Mouse (Mus musculus) lung, embryonic 16.5 days (tissue): Measurements from ENCODE around the gene Prss41. TPM values are rescaled to one million over a fixed set of nuclear protein-coding genes. Genes with fewer than 3 reads are reported as not detected.

Experiments used
- ATAC-seq: fragments of 200-750 bp; cut with Nextera tagmentation; 2 replicates; pipeline ENCODE4 v1.8.0; 2017; ENCODE audit warnings: low read depth, mild to moderate bottlenecking, moderate library complexity
- H3K27ac ChIP-seq: fragments of 300-500 bp; sonication (generic); 2 replicates; pipeline ENCODE4 v1.5.1; 2014; ENCODE audit warnings: mild to moderate bottlenecking, control low read depth, low read length
- H3K27me3 ChIP-seq: fragments of 300-500 bp; sonication (generic); 2 replicates; pipeline ENCODE4 v1.6.1; 2014; ENCODE audit warnings: low read depth, low read length, mixed read lengths; ENCODE audit not compliant: control insufficient read depth, insufficient read depth
- H3K36me3 ChIP-seq: fragments of 300-500 bp; sonication (generic); 2 replicates; pipeline ENCODE4 v1.6.1; 2014; ENCODE audit warnings: low read length; ENCODE audit not compliant: control insufficient read depth, insufficient read depth
- H3K4me1 ChIP-seq: fragments of 300-500 bp; sonication (generic); replicated peaks from 2 replicates; pipeline ENCODE4 v1.6.1; 2014; ENCODE audit warnings: low read length, mixed read lengths; ENCODE audit not compliant: control insufficient read depth, insufficient read depth
- H3K4me2 ChIP-seq: fragments of 300-500 bp; sonication (generic); 2 replicates; pipeline ENCODE4 v1.6.1; 2014; ENCODE audit warnings: low read depth, low read length, control low read depth
- H3K4me3 ChIP-seq: fragments of 300-500 bp; sonication (generic); 2 replicates; pipeline ENCODE4 v1.5.1; 2014; ENCODE audit warnings: mild to moderate bottlenecking, low read length, control low read depth
- H3K9ac ChIP-seq: fragments of 300-500 bp; sonication (generic); 2 replicates; pipeline ENCODE4 v1.6.1; 2014; ENCODE audit warnings: low read length, control low read depth
- H3K9me3 ChIP-seq: fragments of 300-500 bp; sonication (generic); 2 replicates; pipeline ENCODE4 v1.6.1; 2016; ENCODE audit warnings: low read length; ENCODE audit not compliant: control insufficient read depth
- WGBS: fragments of 180-500 bp; shearing (Covaris S2); extraction: QIAGEN DNeasy Blood & Tissue Kit; methylation state at CpG from one replicate; pipeline ENCODE4 v1.1.7; 2014; 5-methylcytosine and 5-hydroxymethylcytosine counted together
- polyA plus RNA-seq: library from polyadenylated mRNA; unstranded; fragments of >200 nt; fragmentation: Nextera tagmentation; extraction: Ambion mirVana; gene quantifications from 2 replicates; pipeline ENCODE4 v1.2.1, GENCODE M21; 2015

The Prss41 gene
- polyA plus RNA-seq, 1 experiment from 2014 or later = 0.75 TPM

DNA sequence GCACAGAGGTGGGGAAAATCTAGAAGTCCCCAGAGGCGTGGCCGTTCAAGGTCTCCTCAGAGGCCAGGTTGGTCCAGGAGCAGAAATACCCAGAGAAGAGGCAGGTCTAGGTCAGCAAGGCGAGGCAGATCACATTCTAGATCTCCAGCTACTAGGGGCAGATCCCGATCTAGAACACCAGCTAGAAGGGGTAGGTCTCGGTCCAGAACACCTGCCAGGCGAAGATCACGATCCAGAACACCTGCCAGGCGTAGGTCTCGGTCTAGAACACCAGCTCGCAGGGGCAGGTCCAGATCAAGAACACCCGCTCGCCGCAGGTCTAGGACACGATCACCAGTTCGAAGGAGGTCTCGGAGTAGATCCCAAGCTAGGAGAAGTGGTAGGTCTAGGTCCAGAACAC, 28.3 kb downstream of the Prss41 start:
- no peaks in the 10 kb centered on the region for H3K4me1 ChIP-seq
- no peak overlapping the region for H3K9ac ChIP-seq
- WGBS = 96% methylated on average over 16 of the region's 16 CpGs
- H3K36me3 ChIP-seq = peaks cover 89% of the 10 kb centered on the region
- H3K4me2 ChIP-seq = no peak overlapping the region
- H3K27ac ChIP-seq = no peak overlapping the region
- no peak overlapping the region for H3K4me3 ChIP-seq
- no peaks in the 10 kb centered on the region for H3K27me3 ChIP-seq
- peaks cover 14% of the 10 kb centered on the region for H3K9me3 ChIP-seq
- no peak for ATAC-seq

- H3K9ac ChIP-seq = no peak overlapping the region
- peaks cover 23% of the 10 kb centered on the region for H3K4me1 ChIP-seq
- no peaks in the 10 kb centered on the region for H3K9me3 ChIP-seq
- no peaks in the 10 kb centered on the region for H3K27me3 ChIP-seq
- no peak overlapping the region for H3K4me3 ChIP-seq
- ATAC-seq = no peak
- H3K4me2 ChIP-seq = no peak overlapping the region
- 87% methylated on average over 3 of the region's 3 CpGs for WGBS
- H3K27ac ChIP-seq = no peak overlapping the region
- peaks cover 39% of the 10 kb centered on the region for H3K36me3 ChIP-seq
Observed at GRCm38 (mm10) chr17:23807918-23808317, 36.1 kb downstream of the Prss41 start.

GRCm38 (mm10) chr17:23806867-23807266, 37.1 kb downstream of the Prss41 start:
- peaks cover 31% of the 10 kb centered on the region for H3K36me3 ChIP-seq
- peak overlapping the region; percentile 38 for H3K4me2 ChIP-seq
- peaks cover 23% of the 10 kb centered on the region for H3K4me1 ChIP-seq
- no peak overlapping the region for H3K27ac ChIP-seq
- ATAC-seq = no peak
- H3K27me3 ChIP-seq = no peaks in the 10 kb centered on the region
- no peaks in the 10 kb centered on the region for H3K9me3 ChIP-seq
- WGBS = 61% methylated on average over 25 of the region's 25 CpGs
- no peak overlapping the region for H3K9ac ChIP-seq
- peak overlapping the region; percentile 24 for H3K4me3 ChIP-seq

DNA sequence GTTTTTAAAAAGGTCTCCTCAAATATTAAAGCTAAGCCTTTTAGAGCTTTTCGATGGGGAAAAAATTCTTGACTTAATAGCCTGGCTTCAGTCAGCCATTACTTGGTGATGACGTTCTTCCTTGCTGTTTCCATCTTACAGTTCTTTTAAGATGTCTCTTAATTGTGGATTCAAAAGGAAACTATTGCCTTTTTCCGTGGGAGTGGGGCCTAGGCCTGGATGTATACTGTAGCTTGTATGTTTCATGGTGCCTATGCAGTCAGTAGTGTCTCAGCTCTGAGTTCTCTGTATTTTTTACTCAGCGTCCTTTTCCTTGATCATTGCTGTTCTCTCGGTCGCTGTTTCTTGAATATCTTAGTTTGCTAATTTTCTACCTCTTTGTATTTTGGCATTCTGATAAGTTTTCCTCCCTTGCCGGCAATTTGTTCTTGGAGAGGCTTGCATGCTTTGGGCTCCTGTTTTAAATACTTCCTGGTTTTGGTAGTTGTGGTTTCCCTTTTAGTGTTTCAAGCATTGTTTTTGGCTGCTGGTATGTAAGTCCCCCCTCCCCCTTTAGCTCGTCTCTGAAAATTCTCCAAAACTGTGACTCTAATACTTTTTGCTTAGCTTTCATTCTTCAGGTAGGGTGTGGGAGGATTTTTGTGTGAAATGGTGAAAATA, 39.4 kb downstream of the Prss41 start:
- Histone ChIP-seq H3K4me2 (peak overlapping the region; percentile 88), H3K9me3 (no peaks in the 10 kb centered on the region), H3K36me3 (peaks cover 17% of the 10 kb centered on the region), H3K9ac (peak overlapping the region; percentile 97), H3K27ac (peak overlapping the region; percentile 95), H3K4me3 (peak overlapping the region; percentile 94), H3K27me3 (no peaks in the 10 kb centered on the region), H3K4me1 (peaks cover 23% of the 10 kb centered on the region)
- WGBS = under 1% methylated on average over 8 of the region's 8 CpGs
- ATAC-seq = no peak

DNA sequence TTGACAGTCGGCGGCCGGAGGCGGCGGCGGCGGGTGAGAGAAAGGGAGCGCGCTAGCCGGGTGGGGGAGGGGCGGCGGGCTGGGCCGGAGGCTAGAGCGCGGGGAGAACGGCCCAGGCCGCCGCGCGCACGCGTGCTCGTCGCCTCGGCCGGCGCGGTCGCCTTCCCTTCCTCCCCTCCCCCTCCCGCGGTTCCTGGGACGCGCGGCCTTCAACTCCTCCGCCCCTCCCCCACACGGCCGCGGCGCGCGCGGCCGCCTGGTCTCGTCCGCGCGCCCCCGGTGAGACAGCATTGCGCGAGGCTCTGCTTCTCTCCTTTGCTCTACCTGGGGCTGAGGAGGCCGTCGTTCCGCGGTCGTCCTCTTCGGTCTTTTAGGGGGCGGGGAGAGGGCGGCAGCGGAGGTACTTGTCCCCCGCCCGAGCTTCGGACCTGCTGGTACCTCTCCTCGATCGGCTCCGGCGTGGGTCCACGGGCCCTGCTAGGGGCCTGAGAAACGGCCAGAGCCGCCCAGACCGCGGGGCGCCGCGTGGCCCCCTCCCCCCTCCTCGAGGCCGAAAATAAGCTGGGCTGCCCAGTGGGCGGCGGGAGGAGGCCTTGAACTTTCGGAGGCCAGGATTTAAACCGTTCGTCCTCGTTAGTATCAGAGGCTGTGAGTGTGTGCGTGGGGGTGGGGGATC, 40.5 kb downstream of the Prss41 start:
- peak overlapping the region; percentile 97 for H3K9ac ChIP-seq
- no peaks in the 10 kb centered on the region for H3K9me3 ChIP-seq
- peak; percentile 71 for ATAC-seq
- under 1% methylated on average over 53 of the region's 83 CpGs for WGBS
- H3K4me3 ChIP-seq = peak overlapping the region; percentile 94
- H3K36me3 ChIP-seq = peaks cover 7% of the 10 kb centered on the region
- H3K27me3 ChIP-seq = no peaks in the 10 kb centered on the region
- H3K4me2 ChIP-seq = peak overlapping the region; percentile 88
- H3K4me1 ChIP-seq = peaks cover 23% of the 10 kb centered on the region
- H3K27ac ChIP-seq = peak overlapping the region; percentile 95

DNA sequence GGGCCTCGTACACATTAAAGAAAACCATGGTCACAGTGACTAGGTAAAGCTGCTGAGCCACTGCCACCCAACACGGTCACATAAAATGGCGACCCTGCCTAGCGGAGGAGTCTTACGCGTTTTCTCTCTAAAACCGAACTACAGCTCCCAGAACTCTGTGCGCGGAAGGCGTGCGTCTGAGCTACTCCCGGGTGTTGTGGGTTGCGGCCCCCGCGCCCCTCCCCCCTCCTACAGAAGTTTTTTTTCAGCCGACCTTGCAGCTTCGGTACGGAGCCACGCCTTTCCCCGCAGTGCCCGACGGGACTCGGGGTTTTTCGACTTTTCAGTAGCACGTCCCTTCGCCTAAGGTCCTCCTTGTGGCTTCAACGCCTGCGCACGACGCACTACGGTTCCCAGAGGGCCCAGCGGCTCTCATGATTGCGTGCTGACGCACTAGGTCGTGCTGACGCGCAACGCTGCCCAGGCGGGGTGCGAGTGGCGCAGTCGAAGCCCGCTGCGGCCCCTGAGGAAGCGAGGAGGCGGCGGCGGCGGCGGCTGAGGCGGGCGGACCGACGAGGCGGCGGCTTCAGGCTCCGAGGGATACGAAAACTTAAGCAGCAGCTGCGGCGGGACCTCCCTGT, 41.1 kb downstream of the Prss41 start:
- ATAC-seq = peak; percentile 99
- no peaks in the 10 kb centered on the region for H3K9me3 ChIP-seq

DNA sequence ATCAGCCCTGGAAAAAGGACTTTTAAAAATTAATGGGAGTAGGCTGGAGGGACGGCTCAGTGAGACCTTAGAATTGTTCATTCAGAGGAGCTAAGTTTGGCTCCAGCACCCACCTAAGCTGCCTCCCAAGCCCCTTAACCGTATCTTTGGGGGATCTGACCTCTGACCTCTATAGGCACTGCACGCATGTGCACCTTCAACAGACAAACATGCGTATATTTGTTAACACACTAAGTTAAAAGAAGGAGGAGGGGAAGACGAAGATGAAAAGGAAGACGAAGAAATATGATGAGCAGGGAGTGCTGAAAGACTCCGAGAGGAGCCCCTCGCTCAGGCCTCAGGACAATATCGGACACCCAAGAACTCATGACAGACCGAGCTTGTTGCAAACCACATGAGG, 42.3 kb downstream of the Prss41 start:
- H3K27me3 ChIP-seq = no peaks in the 10 kb centered on the region
- H3K27ac ChIP-seq = no peak overlapping the region
- 93% methylated on average over 10 of the region's 10 CpGs for WGBS
- H3K4me1 ChIP-seq = peaks cover 18% of the 10 kb centered on the region
- H3K9ac ChIP-seq = no peak overlapping the region
- no peaks in the 10 kb centered on the region for H3K9me3 ChIP-seq
- no peak overlapping the region for H3K4me2 ChIP-seq
- no peaks in the 10 kb centered on the region for H3K36me3 ChIP-seq
- no peak for ATAC-seq
- no peak overlapping the region for H3K4me3 ChIP-seq

More for the DNA sequence above, 41.1 kb downstream of the Prss41 start:
- Histone ChIP-seq H3K4me1 (peaks cover 23% of the 10 kb centered on the region), H3K27me3 (no peaks in the 10 kb centered on the region), H3K4me2 (peak overlapping the region; percentile 61), H3K27ac (peak overlapping the region; percentile 95), H3K4me3 (peak overlapping the region; percentile 94), H3K36me3 (peaks cover under 1% of the 10 kb centered on the region; the same call in 1 of the 2 replicates), H3K9ac (peak overlapping the region; percentile 97)
- under 1% methylated on average over 56 of the region's 60 CpGs for WGBS

GRCm38 (mm10) chr17:23797316-23797715, 46.7 kb downstream of the Prss41 start:
- Histone ChIP-seq H3K4me2 (no peak overlapping the region), H3K9me3 (no peaks in the 10 kb centered on the region), H3K27ac (no peak overlapping the region), H3K27me3 (no peaks in the 10 kb centered on the region), H3K4me3 (no peak overlapping the region), H3K4me1 (no peaks in the 10 kb centered on the region), H3K9ac (no peak overlapping the region), H3K36me3 (no peaks in the 10 kb centered on the region)
- no peak for ATAC-seq
- WGBS = 69% methylated on average over 7 of the region's 7 CpGs

DNA sequence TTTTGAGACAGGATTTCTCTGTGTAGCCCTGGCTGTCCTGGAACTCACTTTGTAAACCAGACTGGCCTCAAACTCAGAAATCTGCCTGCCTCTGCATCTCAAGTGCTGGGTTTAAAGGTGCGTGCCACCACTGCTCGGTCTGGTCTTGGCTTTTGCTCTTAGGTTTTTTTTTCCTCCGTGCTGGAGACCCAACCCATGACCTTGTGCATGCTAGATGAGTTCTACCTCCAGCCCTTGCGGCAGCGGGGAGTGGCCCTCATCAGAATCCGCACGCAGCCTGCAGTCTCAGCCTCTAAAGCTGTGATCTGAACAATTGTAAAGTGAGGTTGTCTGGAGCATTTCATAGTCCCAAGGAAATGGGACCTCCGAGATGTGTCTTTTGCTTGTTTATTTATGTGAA, 48.6 kb downstream of the Prss41 start:
- Histone ChIP-seq H3K36me3 (no peaks in the 10 kb centered on the region), H3K27ac (no peak overlapping the region), H3K4me3 (no peak overlapping the region), H3K9ac (no peak overlapping the region), H3K9me3 (no peaks in the 10 kb centered on the region), H3K4me1 (peaks cover 6% of the 10 kb centered on the region), H3K4me2 (no peak overlapping the region), H3K27me3 (no peaks in the 10 kb centered on the region)
- 86% methylated on average over 8 of the region's 8 CpGs for WGBS
- ATAC-seq = no peak
